Mouse (Mus musculus) CH12.LX (cell line): ENCODE measurements at regions not wholly inside any gene's neighbourhood (a gene's known extent, or its start where the extent isn't known, plus 50 kb on each side); places are given as distances from the start of the nearest gene placed in this dataset.

Experiments
- CTCF ChIP-seq, 2 experiments: IDR thresholded peaks in 1 of 2; conservative IDR thresholded peaks in 1 of 2; 2 replicates each; pipeline ENCODE4 v1.5.1; 2011 to 2012; ENCODE audit warnings: low read depth in 2 of 2, low read length in 2 of 2, improper control_type of control experiment in 1 of 2, inconsistent platforms in 1 of 2, mild to moderate bottlenecking in 1 of 2, moderate library complexity in 1 of 2
- E2F4 ChIP-seq: IDR thresholded peaks from 2 replicates; pipeline ENCODE4 v1.6.1; 2011; ENCODE audit warnings: low read depth, low read length, improper control_type of control experiment; ENCODE audit not compliant: insufficient replicate concordance
- JUND ChIP-seq: conservative IDR thresholded peaks from 2 replicates; pipeline ENCODE4 v1.6.1; 2011; ENCODE audit warnings: low read depth, low read length, improper control_type of control experiment
- MAFK ChIP-seq: IDR thresholded peaks from 2 replicates; pipeline ENCODE4 v1.6.1; 2011; ENCODE audit warnings: low read length, improper control_type of control experiment; ENCODE audit not compliant: insufficient replicate concordance
- POLR2A ChIP-seq: IDR thresholded peaks from 2 replicates; pipeline ENCODE4 v1.6.1; 2011; ENCODE audit warnings: low read depth, mild to moderate bottlenecking, improper control_type of control experiment, low read length
- TCF12 ChIP-seq: IDR thresholded peaks from 2 replicates; pipeline ENCODE4 v1.6.1; 2014; ENCODE audit warnings: low read depth, mild to moderate bottlenecking, inconsistent platforms, low read length, improper control_type of control experiment
- UBTF ChIP-seq: IDR thresholded peaks from 2 replicates; pipeline ENCODE4 v1.6.1; 2012; ENCODE audit warnings: low read depth, mild to moderate bottlenecking, inconsistent platforms, low read length, improper control_type of control experiment, moderate library complexity

DNA sequence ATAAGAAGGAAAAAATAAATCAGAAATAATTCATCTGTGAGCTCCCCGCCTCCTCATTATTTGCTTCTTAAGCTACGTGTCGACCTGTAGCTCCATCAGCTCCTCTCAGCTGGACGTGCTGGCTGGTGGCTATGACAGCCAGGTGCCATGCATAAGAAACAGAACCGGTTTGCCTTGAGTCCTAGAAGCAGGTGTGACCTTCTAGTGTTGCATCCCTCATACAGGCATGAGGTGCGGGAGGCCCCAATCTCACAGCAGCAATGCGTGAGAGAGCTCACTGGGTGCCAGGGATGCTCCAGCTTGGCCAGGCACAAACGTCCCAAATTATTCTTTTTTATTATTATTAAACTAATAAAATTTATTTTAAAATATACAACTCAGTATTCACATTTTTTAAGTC, 153.0 kb downstream of the Thbs2 start:
- TF ChIP-seq MAFK (no peak), CTCF (conservative IDR thresholded peaks at IDR 0.05 in 1 of 2, IDR thresholded peaks at IDR 0.05 in 1 of 2; ENCODE audit: low read depth in 2 of 2, low read length in 2 of 2) (no peak), E2F4 (no peak), POLR2A (no peak), JUND (no peak), UBTF (no peak), TCF12 (no peak)
